Mouse (Mus musculus) lung, embryonic 14.5 days (tissue): Measurements from ENCODE around the gene Helz. TPM values are rescaled to one million over a fixed set of nuclear protein-coding genes. Genes with fewer than 3 reads are reported as not detected.
A peak's percentile ranks its signal among the peaks of the same experiment; 100 is the strongest.

Source experiments
- ATAC-seq: fragments of 200-750 bp; cut with Nextera tagmentation; 2 replicates; pipeline ENCODE4 v1.8.0; 2017; ENCODE audit warnings: mild to moderate bottlenecking, moderate TSS enrichment, moderate library complexity; ENCODE audit not compliant: insufficient read depth
- DNase-seq: peaks from one replicate; pipeline ENCODE4 v3.0.0-alpha.2; 2015
- H3K27ac ChIP-seq: fragments of 300-500 bp; sonication (generic); 2 replicates; pipeline ENCODE4 v1.5.1; 2014; ENCODE audit warnings: low read depth, mild to moderate bottlenecking, moderate library complexity
- H3K27me3 ChIP-seq: fragments of 300-500 bp; sonication (generic); 2 replicates; pipeline ENCODE4 v1.6.1; 2014; ENCODE audit warnings: low read length, control low read depth; ENCODE audit not compliant: insufficient read depth
- H3K36me3 ChIP-seq: fragments of 300-500 bp; sonication (generic); 2 replicates; pipeline ENCODE4 v1.6.1; 2014; ENCODE audit warnings: control low read depth; ENCODE audit not compliant: insufficient read depth
- H3K4me1 ChIP-seq: fragments of 300-500 bp; sonication (generic); 2 replicates; pipeline ENCODE4 v1.6.1; 2014; ENCODE audit warnings: antibody characterized with exemption, control low read depth; ENCODE audit not compliant: insufficient read depth
- H3K4me2 ChIP-seq: fragments of 300-500 bp; sonication (generic); 2 replicates; pipeline ENCODE4 v1.6.1; 2014; ENCODE audit warnings: mild to moderate bottlenecking
- H3K4me3 ChIP-seq: fragments of 300-500 bp; sonication (generic); 2 replicates; pipeline ENCODE4 v1.5.1; 2014; ENCODE audit warnings: low read depth, low read length
- H3K9ac ChIP-seq: fragments of 300-500 bp; sonication (generic); 2 replicates; pipeline ENCODE4 v1.6.1; 2014
- H3K9me3 ChIP-seq: fragments of 300-500 bp; sonication (generic); 2 replicates; pipeline ENCODE4 v1.6.1; 2016; ENCODE audit warnings: low read depth, low read length, control low read depth
- CTCF ChIP-seq: IDR thresholded peaks from 2 replicates; pipeline ENCODE4 v1.5.1; 2016; ENCODE audit warnings: antibody characterized with exemption, low read depth
- WGBS: fragments of 180-500 bp; shearing (Covaris S2); extraction: QIAGEN DNeasy Blood & Tissue Kit; methylation state at CpG from one replicate; pipeline ENCODE4 v1.1.7; 2014; 5-methylcytosine and 5-hydroxymethylcytosine counted together
- polyA plus RNA-seq: library from polyadenylated mRNA; unstranded; fragments of >200 nt; fragmentation: Nextera tagmentation; extraction: Ambion mirVana; gene quantifications from 2 replicates; pipeline ENCODE4 v1.2.1, GENCODE M21; 2014

Gene Helz
- polyA plus RNA-seq, 1 experiment from 2014 or later, result 27.4 TPM

GRCm38 (mm10) chr11:107615696-107616095 is 68.0 kb downstream of the Helz start:
- Histone ChIP-seq H3K4me1 (no peaks in the 10 kb centered on the region), H3K27me3 (no peaks in the 10 kb centered on the region), H3K9ac (no peak overlapping the region), H3K9me3 (no peaks in the 10 kb centered on the region), H3K36me3 (peaks cover 45% of the 10 kb centered on the region), H3K4me2 (no peak overlapping the region), H3K4me3 (no peak overlapping the region), H3K27ac (no peak overlapping the region)
- no peak for TF ChIP-seq CTCF
- 85% methylated on average over 4 of the region's 5 CpGs for WGBS
- no peak for DNase-seq
- ATAC-seq, result no peak

GRCm38 (mm10) chr11:107617976-107618375 is 70.2 kb downstream of the Helz start:
- Histone ChIP-seq H3K9me3 (no peaks in the 10 kb centered on the region), H3K4me2 (no peak overlapping the region), H3K27ac (no peak overlapping the region), H3K9ac (no peak overlapping the region), H3K4me1 (no peaks in the 10 kb centered on the region), H3K36me3 (peaks cover 52% of the 10 kb centered on the region), H3K4me3 (no peak overlapping the region), H3K27me3 (no peaks in the 10 kb centered on the region)
- DNase-seq (no peak), ATAC-seq (no peak)
- no peak for TF ChIP-seq CTCF
- 63% methylated on average over 5 of the region's 5 CpGs for WGBS

GRCm38 (mm10) chr11:107624661-107625060 is 76.9 kb downstream of the Helz start:
- no peaks in the 10 kb centered on the region for H3K9me3 ChIP-seq
- no peaks in the 10 kb centered on the region for H3K4me1 ChIP-seq
- no peak overlapping the region for H3K27ac ChIP-seq
- DNase-seq, result no peak
- H3K36me3 ChIP-seq, result peaks cover 50% of the 10 kb centered on the region
- no peak for ATAC-seq
- no peak overlapping the region for H3K9ac ChIP-seq
- no peaks in the 10 kb centered on the region for H3K27me3 ChIP-seq
- 86% methylated on average over 3 of the region's 3 CpGs for WGBS
- H3K4me3 ChIP-seq, result no peak overlapping the region
- H3K4me2 ChIP-seq, result no peak overlapping the region
- no peak for TF ChIP-seq CTCF

GRCm38 (mm10) chr11:107625746-107626145 is 78.0 kb downstream of the Helz start:
- no peak for TF ChIP-seq CTCF
- H3K9ac ChIP-seq, result no peak overlapping the region
- no peak for DNase-seq
- ATAC-seq, result no peak
- no peak overlapping the region for H3K4me3 ChIP-seq
- H3K4me1 ChIP-seq, result no peaks in the 10 kb centered on the region
- no peaks in the 10 kb centered on the region for H3K27me3 ChIP-seq
- H3K27ac ChIP-seq, result no peak overlapping the region
- peaks cover 40% of the 10 kb centered on the region for H3K36me3 ChIP-seq
- H3K9me3 ChIP-seq, result no peaks in the 10 kb centered on the region
- WGBS, result 78% methylated on average over 11 of the region's 11 CpGs
- H3K4me2 ChIP-seq, result no peak overlapping the region

- Histone ChIP-seq H3K4me2 (no peak overlapping the region), H3K9me3 (no peaks in the 10 kb centered on the region), H3K9ac (no peak overlapping the region), H3K4me3 (no peak overlapping the region), H3K27ac (no peak overlapping the region), H3K27me3 (no peaks in the 10 kb centered on the region), H3K4me1 (no peaks in the 10 kb centered on the region), H3K36me3 (peaks cover 53% of the 10 kb centered on the region)
- peak; percentile 84 for DNase-seq
- ATAC-seq, result peak; percentile 75; the same call in 1 of the 2 replicates
- WGBS, result 32% methylated on average over 4 of the region's 4 CpGs
- peak; percentile 82 for TF ChIP-seq CTCF
Observed at GRCm38 (mm10) chr11:107629504-107629903, 81.8 kb downstream of the Helz start.

- H3K27me3 ChIP-seq, result no peaks in the 10 kb centered on the region
- TF ChIP-seq CTCF, result no peak
- no peaks in the 10 kb centered on the region for H3K9me3 ChIP-seq
- no peaks in the 10 kb centered on the region for H3K4me1 ChIP-seq
- no peak overlapping the region for H3K4me2 ChIP-seq
- 86% methylated on average over 8 of the region's 8 CpGs for WGBS
- no peak overlapping the region for H3K27ac ChIP-seq
- no peak overlapping the region for H3K9ac ChIP-seq
- DNase-seq (no peak), ATAC-seq (no peak)
- no peak overlapping the region for H3K4me3 ChIP-seq
- H3K36me3 ChIP-seq, result peaks cover 58% of the 10 kb centered on the region
Observed at GRCm38 (mm10) chr11:107629951-107630350, 82.2 kb downstream of the Helz start.

GRCm38 (mm10) chr11:107631124-107631523 is 83.4 kb downstream of the Helz start:
- Histone ChIP-seq H3K27ac (no peak overlapping the region), H3K4me2 (no peak overlapping the region), H3K9ac (no peak overlapping the region), H3K4me3 (no peak overlapping the region), H3K9me3 (no peaks in the 10 kb centered on the region), H3K36me3 (peaks cover 62% of the 10 kb centered on the region), H3K4me1 (no peaks in the 10 kb centered on the region), H3K27me3 (no peaks in the 10 kb centered on the region)
- no peak for TF ChIP-seq CTCF
- no peak for DNase-seq
- no peak for ATAC-seq
- 80% methylated on average over 7 of the region's 7 CpGs for WGBS
